Mouse (Mus musculus) liver, embryonic 18 days (tissue): ENCODE measurements around the gene Tspyl4. TPM values are rescaled to one million over a fixed set of nuclear protein-coding genes. Genes with fewer than 3 reads are reported as not detected.

ENCODE experiments used
- polyA plus RNA-seq: library from polyadenylated mRNA; depleted of rRNA; stranded (reverse); fragments of >200 nt; gene quantifications from 2 replicates; pipeline ENCODE4 v1.2.3, GENCODE M21; 2012; rRNA removed

Gene Tspyl4
- polyA plus RNA-seq, result 0.32 and 0.52 TPM in 2 replicates

GRCm38 (mm10) chr10:34297299-34297979 lies at the start of gene Tspyl4:
Gene Tspyl4, plus strand, starts transcription at chr10:34297442.

GRCm38 (mm10) chr10:34281962-34282388 lies 15.3 kb upstream of the Tspyl4 start, which contains the start of gene Tspyl1:
Gene Tspyl1, plus strand, starts transcription at chr10:34282190.

Other genes with a start within 250 kb of the Tspyl4 start
- 0.02 and 0.04 TPM in 2 replicates for gene Calhm5, start 200.9 kb upstream of the Tspyl4 start, polyA plus RNA-seq
- gene Calhm6, start 169.5 kb upstream of the Tspyl4 start, polyA plus RNA-seq, result 2.7 and 2.8 TPM in 2 replicates
- 4.4 and 5.3 TPM in 2 replicates for gene Dse, start 89.7 kb upstream of the Tspyl4 start, polyA plus RNA-seq
- gene Tspyl1, start 15.3 kb upstream of the Tspyl4 start, polyA plus RNA-seq, result 10.3 and 10.5 TPM in 2 replicates
- 0.01 TPM in 2 replicates for gene Col10a1, start 92.5 kb downstream of the Tspyl4 start, polyA plus RNA-seq
- gene Nt5dc1, start 121.1 kb downstream of the Tspyl4 start, polyA plus RNA-seq, result 2.9 and 3.0 TPM in 2 replicates
- gene Frk, start 186.0 kb downstream of the Tspyl4 start, polyA plus RNA-seq, result 0.77 and 0.78 TPM in 2 replicates